Mouse (Mus musculus) spleen, adult 12 weeks (tissue): ENCODE data around the gene 2010111I01Rik.

ENCODE experiments used
- DNase-seq: peaks from one replicate; pipeline ENCODE4 v3.0.0; 2022; ENCODE audit warnings: low spot score

Gene 2010111I01Rik

GRCm38 (mm10) chr13:63260753-63261631 is 296.3 kb downstream of the 2010111I01Rik start:
- no peak for DNase-seq

GRCm38 (mm10) chr13:63261676-63262075 is 297.0 kb downstream of the 2010111I01Rik start:
- DNase-seq = no peak

- no peak for DNase-seq
Observed at GRCm38 (mm10) chr13:63262168-63262957, 297.7 kb downstream of the 2010111I01Rik start.

- DNase-seq = no peak
Observed at GRCm38 (mm10) chr13:63268371-63268770, 303.7 kb downstream of the 2010111I01Rik start.

- DNase-seq = no peak
Observed at GRCm38 (mm10) chr13:63268776-63269175, 304.1 kb downstream of the 2010111I01Rik start.

- DNase-seq = no peak
Observed at GRCm38 (mm10) chr13:63270191-63270590, 305.5 kb downstream of the 2010111I01Rik start.

GRCm38 (mm10) chr13:63272017-63272601 is 307.4 kb downstream of the 2010111I01Rik start:
- DNase-seq = no peak

- DNase-seq = no peak
Observed at GRCm38 (mm10) chr13:63272602-63273229, 308.0 kb downstream of the 2010111I01Rik start.

GRCm38 (mm10) chr13:63273859-63274258 is 309.2 kb downstream of the 2010111I01Rik start:
- DNase-seq = no peak

- DNase-seq = no peak
Observed at GRCm38 (mm10) chr13:63274488-63275166, 309.9 kb downstream of the 2010111I01Rik start.

GRCm38 (mm10) chr13:63276389-63276788 is 311.7 kb downstream of the 2010111I01Rik start:
- DNase-seq = no peak

- no peak for DNase-seq
Observed at GRCm38 (mm10) chr13:63277316-63277715, 312.6 kb downstream of the 2010111I01Rik start.

- no peak for DNase-seq
Observed at GRCm38 (mm10) chr13:63278141-63278631, 313.5 kb downstream of the 2010111I01Rik start.

- DNase-seq = no peak
Observed at GRCm38 (mm10) chr13:63278796-63279475, 314.2 kb downstream of the 2010111I01Rik start.

- no peak for DNase-seq
Observed at GRCm38 (mm10) chr13:63279807-63280206, 315.1 kb downstream of the 2010111I01Rik start.

- no peak for DNase-seq
Observed at GRCm38 (mm10) chr13:63280344-63280743, 315.7 kb downstream of the 2010111I01Rik start.

- no peak for DNase-seq
Observed at GRCm38 (mm10) chr13:63281206-63281605, 316.5 kb downstream of the 2010111I01Rik start.

- DNase-seq = no peak
Observed at GRCm38 (mm10) chr13:63283236-63283635, 318.5 kb downstream of the 2010111I01Rik start.

GRCm38 (mm10) chr13:63284748-63285147 is 320.1 kb downstream of the 2010111I01Rik start:
- no peak for DNase-seq

GRCm38 (mm10) chr13:63286483-63287102 is 321.9 kb downstream of the 2010111I01Rik start:
- DNase-seq = no peak
